Mouse (Mus musculus) liver, embryonic 14.5 days (tissue): ENCODE measurements around the gene Fam129a.

Source experiments
- CTCF ChIP-seq: IDR thresholded peaks from 2 replicates; pipeline ENCODE4 v1.5.1; 2016; ENCODE audit warnings: antibody characterized with exemption, low read depth, control low read depth
- EP300 ChIP-seq: IDR thresholded peaks from 2 replicates; pipeline ENCODE4 v1.6.1; 2016; ENCODE audit warnings: antibody characterized with exemption, low read depth

DNA sequence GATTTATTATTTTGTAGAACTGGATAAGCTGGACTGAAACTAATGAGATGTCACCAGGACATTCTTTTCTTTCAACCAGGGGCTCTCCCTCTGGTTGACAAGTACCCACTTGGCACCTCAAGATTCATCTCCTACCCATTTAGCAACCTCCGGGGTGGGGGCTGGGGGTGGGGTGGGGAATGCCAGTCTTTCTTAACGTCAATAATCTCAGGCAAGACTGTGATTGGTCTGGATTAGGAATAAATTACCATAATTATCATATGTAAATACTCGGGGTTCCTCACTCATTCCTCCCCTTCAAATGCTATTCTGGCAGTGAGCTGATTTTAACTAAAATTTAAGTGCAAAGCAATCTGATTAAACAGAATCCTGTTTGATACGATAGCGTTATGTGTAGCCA lies 7.6 kb upstream of the Fam129a start:
- no peak for TF ChIP-seq CTCF
- no peak for TF ChIP-seq EP300
